Mouse (Mus musculus) liver, embryonic 11.5 days (tissue): ENCODE measurements around the gene Arhgef26. TPM values are rescaled to one million over a fixed set of nuclear protein-coding genes. Genes with fewer than 3 reads are reported as not detected.

Source experiments
- ATAC-seq: fragments of 200-750 bp; cut with Nextera tagmentation; replicated peaks from 2 replicates; pipeline ENCODE4 v1.8.0; 2017; ENCODE audit warnings: moderate number of reproducible peaks, mild to moderate bottlenecking, moderate TSS enrichment, moderate library complexity; ENCODE audit not compliant: low FRiP score
- DNase-seq: peaks from one replicate; pipeline ENCODE4 v3.0.0-alpha.2; 2017; ENCODE audit warnings: low spot score
- H3K27ac ChIP-seq: fragments of 300-500 bp; sonication (generic); 2 replicates; pipeline ENCODE4 v1.5.1; 2014; ENCODE audit warnings: mild to moderate bottlenecking, low read depth, low read length, control low read depth
- H3K27me3 ChIP-seq: fragments of 300-500 bp; sonication (generic); replicated peaks from 2 replicates; pipeline ENCODE4 v1.6.1; 2014; ENCODE audit warnings: low read length, mixed read lengths; ENCODE audit not compliant: control insufficient read depth, insufficient read depth
- H3K36me3 ChIP-seq: fragments of 300-500 bp; sonication (generic); 2 replicates; pipeline ENCODE4 v1.6.1; 2014; ENCODE audit warnings: mild to moderate bottlenecking, low read length, moderate library complexity, mixed read lengths; ENCODE audit not compliant: control insufficient read depth, insufficient read depth
- H3K4me1 ChIP-seq: fragments of 300-500 bp; sonication (generic); replicated peaks from 2 replicates; pipeline ENCODE4 v1.6.1; 2014; ENCODE audit warnings: low read length, mixed read lengths; ENCODE audit not compliant: control insufficient read depth, insufficient read depth
- H3K4me2 ChIP-seq: fragments of 300-500 bp; sonication (generic); 2 replicates; pipeline ENCODE4 v1.6.1; 2014; ENCODE audit warnings: mild to moderate bottlenecking, control low read depth, moderate library complexity
- H3K4me3 ChIP-seq: fragments of 300-500 bp; sonication (generic); 2 replicates; pipeline ENCODE4 v1.5.1; 2014; ENCODE audit warnings: low read depth, low read length, control low read depth
- H3K9ac ChIP-seq: fragments of 300-500 bp; sonication (generic); 2 replicates; pipeline ENCODE4 v1.6.1; 2014; ENCODE audit warnings: low read depth, low read length, control low read depth
- H3K9me3 ChIP-seq: fragments of 300-500 bp; sonication (generic); 2 replicates; pipeline ENCODE4 v1.6.1; 2016; ENCODE audit warnings: low read length, inconsistent platforms, mixed read lengths; ENCODE audit not compliant: control insufficient read depth
- WGBS: fragments of 180-500 bp; shearing (Covaris S2); extraction: QIAGEN DNeasy Blood & Tissue Kit; methylation state at CpG from one replicate; pipeline ENCODE4 v1.1.7; 2014; 5-methylcytosine and 5-hydroxymethylcytosine counted together
- polyA plus RNA-seq: library from polyadenylated mRNA; unstranded; fragments of >200 nt; fragmentation: Nextera tagmentation; extraction: Ambion mirVana; gene quantifications from 2 replicates; pipeline ENCODE4 v1.2.1, GENCODE M21; 2014

Arhgef26 gene
- polyA plus RNA-seq, 1 experiment from 2014 or later = 0.92 TPM

- ATAC-seq = no peak
Observed at GRCm38 (mm10) chr3:62395368-62395767, 57.2 kb downstream of the Arhgef26 start.

GRCm38 (mm10) chr3:62396109-62396508 lies 58.0 kb downstream of the Arhgef26 start:
- no peak overlapping the region for H3K27ac ChIP-seq

More at GRCm38 (mm10) chr3:62395368-62395767, 57.2 kb downstream of the Arhgef26 start:
- DNase-seq = no peak
- no peaks in the 10 kb centered on the region for H3K4me1 ChIP-seq
- 64% methylated on average over 5 of the region's 5 CpGs for WGBS
- no peak overlapping the region for H3K9ac ChIP-seq
- H3K27me3 ChIP-seq = no peaks in the 10 kb centered on the region
- no peaks in the 10 kb centered on the region for H3K36me3 ChIP-seq
- no peak overlapping the region for H3K4me3 ChIP-seq
- H3K27ac ChIP-seq = no peak overlapping the region
- H3K9me3 ChIP-seq = no peaks in the 10 kb centered on the region
- H3K4me2 ChIP-seq = no peak overlapping the region

GRCm38 (mm10) chr3:62398094-62398493 lies 60.0 kb downstream of the Arhgef26 start:
- H3K27ac ChIP-seq = no peak overlapping the region
- no peak overlapping the region for H3K9ac ChIP-seq
- DNase-seq (no peak), ATAC-seq (no peak)
- no peak overlapping the region for H3K4me3 ChIP-seq
- H3K4me1 ChIP-seq = no peaks in the 10 kb centered on the region
- no peaks in the 10 kb centered on the region for H3K27me3 ChIP-seq
- no peaks in the 10 kb centered on the region for H3K36me3 ChIP-seq
- no peaks in the 10 kb centered on the region for H3K9me3 ChIP-seq
- no peak overlapping the region for H3K4me2 ChIP-seq

More at GRCm38 (mm10) chr3:62396109-62396508, 58.0 kb downstream of the Arhgef26 start:
- Histone ChIP-seq H3K9ac (no peak overlapping the region), H3K9me3 (no peaks in the 10 kb centered on the region), H3K27me3 (no peaks in the 10 kb centered on the region), H3K4me3 (no peak overlapping the region), H3K36me3 (no peaks in the 10 kb centered on the region), H3K4me1 (no peaks in the 10 kb centered on the region), H3K4me2 (no peak overlapping the region)
- ATAC-seq = no peak
- DNase-seq = no peak
- WGBS = 57% methylated on average over 5 of the region's 5 CpGs

GRCm38 (mm10) chr3:62399826-62400746 lies 61.9 kb downstream of the Arhgef26 start:
- no peak overlapping the region for H3K4me3 ChIP-seq
- H3K4me1 ChIP-seq = no peaks in the 10 kb centered on the region
- H3K9ac ChIP-seq = no peak overlapping the region
- no peak overlapping the region for H3K27ac ChIP-seq
- DNase-seq (no peak), ATAC-seq (no peak)
- H3K36me3 ChIP-seq = no peaks in the 10 kb centered on the region
- H3K4me2 ChIP-seq = no peak overlapping the region
- H3K9me3 ChIP-seq = no peaks in the 10 kb centered on the region
- H3K27me3 ChIP-seq = no peaks in the 10 kb centered on the region
- WGBS = 84% methylated on average over 12 of the region's 12 CpGs

GRCm38 (mm10) chr3:62402466-62402865 lies 64.3 kb downstream of the Arhgef26 start:
- 81% methylated on average over 2 of the region's 2 CpGs for WGBS
- ATAC-seq = no peak
- DNase-seq = no peak
- Histone ChIP-seq H3K27me3 (no peaks in the 10 kb centered on the region), H3K36me3 (no peaks in the 10 kb centered on the region), H3K27ac (no peak overlapping the region), H3K9me3 (no peaks in the 10 kb centered on the region), H3K9ac (no peak overlapping the region), H3K4me2 (no peak overlapping the region), H3K4me1 (no peaks in the 10 kb centered on the region), H3K4me3 (no peak overlapping the region)

GRCm38 (mm10) chr3:62404477-62405246 lies 66.5 kb downstream of the Arhgef26 start:
- ATAC-seq = no peak
- 74% methylated on average over 7 of the region's 7 CpGs for WGBS
- no peaks in the 10 kb centered on the region for H3K9me3 ChIP-seq

GRCm38 (mm10) chr3:62409555-62410182 lies 71.5 kb downstream of the Arhgef26 start:
- no peaks in the 10 kb centered on the region for H3K4me1 ChIP-seq
- no peak overlapping the region for H3K27ac ChIP-seq
- H3K36me3 ChIP-seq = no peaks in the 10 kb centered on the region
- no peak overlapping the region for H3K9ac ChIP-seq
- DNase-seq (no peak), ATAC-seq (no peak)
- no peaks in the 10 kb centered on the region for H3K27me3 ChIP-seq
- H3K9me3 ChIP-seq = no peaks in the 10 kb centered on the region
- H3K4me3 ChIP-seq = no peak overlapping the region
- WGBS = 77% methylated on average over 8 of the region's 8 CpGs
- no peak overlapping the region for H3K4me2 ChIP-seq

More at GRCm38 (mm10) chr3:62404477-62405246, 66.5 kb downstream of the Arhgef26 start:
- Histone ChIP-seq H3K9ac (no peak overlapping the region), H3K4me1 (no peaks in the 10 kb centered on the region), H3K36me3 (no peaks in the 10 kb centered on the region), H3K4me2 (no peak overlapping the region), H3K27me3 (no peaks in the 10 kb centered on the region), H3K4me3 (no peak overlapping the region), H3K27ac (no peak overlapping the region)
- no peak for DNase-seq

GRCm38 (mm10) chr3:62410491-62410890 lies 72.3 kb downstream of the Arhgef26 start:
- no peak overlapping the region for H3K9ac ChIP-seq
- no peaks in the 10 kb centered on the region for H3K9me3 ChIP-seq
- WGBS = 80% methylated on average over 4 of the region's 4 CpGs
- H3K27me3 ChIP-seq = no peaks in the 10 kb centered on the region
- ATAC-seq = no peak
- no peaks in the 10 kb centered on the region for H3K36me3 ChIP-seq
- H3K4me1 ChIP-seq = no peaks in the 10 kb centered on the region
- no peak for DNase-seq
- no peak overlapping the region for H3K4me3 ChIP-seq
- no peak overlapping the region for H3K27ac ChIP-seq
- no peak overlapping the region for H3K4me2 ChIP-seq
